Mouse (Mus musculus) olfactory bulb, adult 2 months (tissue): ENCODE results near the gene P2ry12.

ENCODE experiments used
- CTCF ChIP-seq: fragments of 200-500 bp; IDR thresholded peaks from 2 replicates; pipeline ENCODE4 v1.5.1; 2012; ENCODE audit warnings: low read depth, mild to moderate bottlenecking, low read length, moderate library complexity; ENCODE audit not compliant: insufficient read depth
- POLR2A ChIP-seq: fragments of 200-500 bp; IDR thresholded peaks from 2 replicates; pipeline ENCODE4 v1.6.1; 2012; ENCODE audit warnings: mild to moderate bottlenecking, low read depth, low read length, moderate library complexity; ENCODE audit not compliant: insufficient read depth

DNA sequence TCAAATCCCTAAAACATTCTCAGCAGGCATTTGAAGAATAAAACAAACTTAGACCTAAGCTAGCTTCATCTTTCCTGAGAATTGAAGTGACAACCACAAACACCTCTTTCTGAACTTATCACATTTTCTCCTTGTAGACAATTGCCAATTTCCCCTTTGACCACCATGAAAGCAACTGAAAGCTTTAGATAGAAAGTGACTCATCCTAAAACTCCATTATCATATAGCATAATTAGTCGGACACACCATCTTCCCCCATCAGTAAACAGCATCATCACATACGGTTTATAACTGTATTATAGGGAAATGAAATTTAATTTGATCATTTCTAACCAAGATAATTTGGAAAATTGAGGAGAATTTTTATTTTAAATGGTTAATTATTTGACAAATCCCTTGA, 40.4 kb downstream of the P2ry12 start:
- TF ChIP-seq POLR2A = no peak
- TF ChIP-seq CTCF = no peak
